Mouse (Mus musculus) intestine, embryonic 16.5 days (tissue): ENCODE data around the gene Cenpq. TPM values are rescaled to one million over a fixed set of nuclear protein-coding genes. Genes with fewer than 3 reads are reported as not detected.

ENCODE experiments used
- ATAC-seq: fragments of 200-750 bp; cut with Nextera tagmentation; 2 replicates; pipeline ENCODE4 v1.8.0; 2017; ENCODE audit warnings: moderate TSS enrichment, moderate library complexity
- H3K27ac ChIP-seq: fragments of 300-500 bp; sonication (generic); 2 replicates; pipeline ENCODE4 v1.5.1; 2014; ENCODE audit warnings: mild to moderate bottlenecking, low read length
- H3K27me3 ChIP-seq: fragments of 300-500 bp; sonication (generic); replicated peaks from 2 replicates; pipeline ENCODE4 v1.6.1; 2014; ENCODE audit warnings: low read length, control low read depth, mixed read lengths; ENCODE audit not compliant: control insufficient read depth, insufficient read depth
- H3K36me3 ChIP-seq: fragments of 300-500 bp; sonication (generic); 2 replicates; pipeline ENCODE4 v1.6.1; 2014; ENCODE audit warnings: low read length, control low read depth; ENCODE audit not compliant: control insufficient read depth, insufficient read depth
- H3K4me1 ChIP-seq: fragments of 300-500 bp; sonication (generic); 2 replicates; pipeline ENCODE4 v1.6.1; 2014; ENCODE audit warnings: low read length, control low read depth, mixed read lengths; ENCODE audit not compliant: control insufficient read depth, insufficient read depth
- H3K4me2 ChIP-seq: fragments of 300-500 bp; sonication (generic); 2 replicates; pipeline ENCODE4 v1.6.1; 2014; ENCODE audit warnings: low read depth, low read length, control low read depth
- H3K4me3 ChIP-seq: fragments of 300-500 bp; sonication (generic); 2 replicates; pipeline ENCODE4 v1.5.1; 2014; ENCODE audit warnings: mild to moderate bottlenecking, low read length
- H3K9ac ChIP-seq: fragments of 300-500 bp; sonication (generic); 2 replicates; pipeline ENCODE4 v1.6.1; 2014; ENCODE audit warnings: low read depth, low read length
- H3K9me3 ChIP-seq: fragments of 300-500 bp; sonication (generic); 2 replicates; pipeline ENCODE4 v1.6.1; 2016; ENCODE audit warnings: low read length, control low read depth; ENCODE audit not compliant: control insufficient read depth
- WGBS: fragments of 180-500 bp; shearing (Covaris S2); extraction: QIAGEN DNeasy Blood & Tissue Kit; methylation state at CpG from one replicate; pipeline ENCODE4 v1.1.7; 2014; 5-methylcytosine and 5-hydroxymethylcytosine counted together
- polyA plus RNA-seq: library from polyadenylated mRNA; unstranded; fragments of >200 nt; fragmentation: Nextera tagmentation; extraction: Ambion mirVana; gene quantifications from 2 replicates; pipeline ENCODE4 v1.2.1, GENCODE M21; 2015

The Cenpq gene
- polyA plus RNA-seq, 1 experiment from 2014 or later, result 17.9 TPM

DNA sequence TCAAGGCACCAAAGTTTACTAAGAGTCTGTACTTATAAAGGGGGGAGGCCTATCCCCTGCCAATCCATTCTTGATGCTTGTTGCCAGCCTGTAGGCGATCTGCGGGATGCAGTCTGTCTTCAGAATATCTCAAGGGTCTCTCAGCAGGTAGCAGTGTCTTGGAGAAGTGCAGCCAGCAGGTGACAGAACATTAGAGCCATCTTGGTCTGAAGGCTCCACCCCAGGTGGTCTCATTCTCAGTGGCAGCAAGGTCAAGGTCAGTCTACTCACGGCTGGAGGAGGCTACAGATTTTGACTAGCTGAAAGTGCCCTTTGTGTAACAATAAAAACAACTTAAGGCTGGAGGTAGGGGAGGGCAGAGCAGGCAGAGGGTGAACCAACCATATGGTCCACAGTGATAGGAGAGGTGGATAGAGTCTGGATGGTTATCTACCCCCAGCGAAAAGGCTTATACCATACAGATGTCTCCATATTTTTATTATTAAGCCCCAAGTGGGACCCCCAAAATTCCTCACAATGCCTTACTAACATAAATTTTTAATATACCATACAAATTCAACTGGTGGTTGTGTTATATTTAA, 35.0 kb downstream of the Cenpq start:
- Histone ChIP-seq H3K4me3 (no peak overlapping the region), H3K27me3 (no peaks in the 10 kb centered on the region), H3K9me3 (no peaks in the 10 kb centered on the region), H3K4me2 (no peak overlapping the region), H3K36me3 (no peaks in the 10 kb centered on the region), H3K27ac (no peak overlapping the region), H3K9ac (no peak overlapping the region), H3K4me1 (0 out of 2 replicates have a peak, but pooled peaks cover 2% of the 10 kb centered on the region)
- WGBS, result 54% methylated on average over 4 of the region's 4 CpGs
- no peak for ATAC-seq

DNA sequence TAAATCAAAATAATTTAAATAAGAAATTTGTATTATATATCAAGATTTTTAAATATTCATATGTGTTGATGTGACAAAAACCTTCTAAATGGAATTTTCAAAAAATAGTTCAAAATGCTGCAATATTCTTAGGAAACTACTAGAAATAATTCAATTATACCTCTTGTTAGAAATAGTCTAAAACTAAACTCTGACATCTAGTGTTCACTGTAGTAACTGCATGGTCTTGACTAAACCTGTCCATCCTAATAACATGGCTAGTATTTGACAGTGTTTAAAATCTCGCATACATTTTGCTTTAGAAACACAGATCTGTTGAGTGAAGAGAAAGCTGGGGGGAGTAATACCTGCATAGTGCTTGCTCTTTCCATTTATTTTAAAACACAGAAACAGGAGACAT, 38.0 kb downstream of the Cenpq start:
- 69% methylated on average over 1 of the region's 1 CpGs for WGBS
- Histone ChIP-seq H3K36me3 (no peaks in the 10 kb centered on the region), H3K27ac (no peak overlapping the region), H3K4me3 (no peak overlapping the region), H3K27me3 (no peaks in the 10 kb centered on the region), H3K4me2 (no peak overlapping the region), H3K9ac (no peak overlapping the region), H3K4me1 (no peaks in the 10 kb centered on the region), H3K9me3 (no peaks in the 10 kb centered on the region)
- ATAC-seq, result no peak

DNA sequence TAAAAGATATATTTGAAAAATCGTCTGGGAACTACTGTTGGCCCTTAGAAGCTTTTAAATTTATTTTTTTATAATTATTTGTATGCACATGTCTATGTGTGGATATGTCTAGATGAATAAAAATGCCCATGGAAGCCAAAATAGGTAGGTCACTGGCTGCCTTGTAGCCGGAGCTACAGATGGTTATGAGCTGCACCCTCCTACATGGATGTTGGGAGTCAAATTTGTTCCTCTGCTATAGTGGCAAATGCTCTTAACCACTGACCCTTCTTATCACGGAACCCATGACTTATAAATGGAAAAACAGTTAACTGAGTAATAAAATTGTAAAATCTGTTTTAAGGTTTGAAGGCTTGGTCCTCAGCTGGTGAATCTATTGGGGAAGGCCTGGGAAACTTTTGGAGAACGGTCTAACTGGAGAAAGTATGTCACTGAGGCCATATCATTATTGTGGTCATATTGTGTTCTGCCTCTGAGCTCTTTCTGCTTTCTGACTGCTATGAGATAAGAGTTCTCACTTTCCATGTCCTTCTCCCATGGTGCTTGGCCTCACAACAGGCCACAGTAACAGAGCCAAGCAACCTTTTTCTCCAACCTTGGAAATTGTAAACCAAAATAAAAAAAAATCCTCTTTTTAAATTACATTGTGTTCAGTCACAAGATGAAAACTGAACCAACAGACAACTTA, 46.9 kb downstream of the Cenpq start:
- Histone ChIP-seq H3K9me3 (no peaks in the 10 kb centered on the region), H3K9ac (no peak overlapping the region), H3K27me3 (no peaks in the 10 kb centered on the region), H3K4me2 (no peak overlapping the region), H3K36me3 (no peaks in the 10 kb centered on the region), H3K27ac (no peak overlapping the region), H3K4me1 (no peaks in the 10 kb centered on the region), H3K4me3 (no peak overlapping the region)
- WGBS, result 76% methylated on average over 4 of the region's 4 CpGs
- no peak for ATAC-seq

DNA sequence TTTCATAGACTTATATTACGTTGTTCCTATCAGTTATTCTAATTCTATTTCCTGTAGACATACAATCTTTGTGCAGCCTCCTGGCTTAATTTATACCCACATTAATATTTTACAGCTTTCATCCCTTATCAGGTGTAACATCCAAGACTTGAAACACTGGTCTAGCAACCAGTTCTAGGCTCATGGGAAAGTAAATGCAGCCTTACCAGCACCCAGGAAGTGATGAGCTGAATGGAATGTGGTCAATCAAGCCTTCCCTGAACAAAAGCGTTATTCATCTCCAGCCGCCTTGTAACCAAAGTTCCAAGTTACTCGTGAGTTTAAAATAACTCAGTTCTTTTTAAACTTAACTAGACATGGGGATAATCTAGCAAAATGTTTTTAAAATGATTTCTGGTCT, 49.7 kb downstream of the Cenpq start:
- H3K4me1 ChIP-seq, result no peaks in the 10 kb centered on the region
- 0 out of 2 replicates have a peak, but pooled peaks have one; percentile 41 for ATAC-seq
- no peaks in the 10 kb centered on the region for H3K9me3 ChIP-seq

DNA sequence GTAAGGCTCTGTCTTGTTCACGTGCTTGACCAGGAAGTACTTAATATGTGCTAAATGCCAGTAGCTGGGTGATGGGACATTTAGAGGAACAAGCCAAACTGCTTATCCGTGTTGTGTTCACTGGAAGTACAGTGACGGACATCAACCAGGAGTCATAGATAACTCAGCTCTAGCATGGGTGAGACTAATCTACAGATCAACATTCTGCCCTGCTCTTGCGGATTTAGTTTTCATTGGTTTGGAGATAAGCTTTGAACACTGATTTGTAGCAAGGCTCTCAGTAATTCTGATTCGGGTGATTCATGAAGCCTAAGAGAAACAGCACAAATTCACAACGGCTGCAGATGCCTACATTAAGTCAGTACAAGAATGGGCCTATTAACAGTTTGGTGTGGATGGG, 52.7 kb downstream of the Cenpq start:
- Histone ChIP-seq H3K9ac (no peak overlapping the region), H3K27me3 (no peaks in the 10 kb centered on the region), H3K27ac (no peak overlapping the region), H3K4me2 (no peak overlapping the region), H3K4me3 (no peak overlapping the region), H3K4me1 (no peaks in the 10 kb centered on the region), H3K9me3 (no peaks in the 10 kb centered on the region), H3K36me3 (no peaks in the 10 kb centered on the region)
- no peak for ATAC-seq
- 75% methylated on average over 6 of the region's 6 CpGs for WGBS

More for the DNA sequence above, 49.7 kb downstream of the Cenpq start:
- WGBS, result 60% methylated on average over 4 of the region's 4 CpGs
- Histone ChIP-seq H3K36me3 (no peaks in the 10 kb centered on the region), H3K27me3 (no peaks in the 10 kb centered on the region), H3K27ac (no peak overlapping the region), H3K9ac (no peak overlapping the region), H3K4me3 (no peak overlapping the region), H3K4me2 (no peak overlapping the region)

DNA sequence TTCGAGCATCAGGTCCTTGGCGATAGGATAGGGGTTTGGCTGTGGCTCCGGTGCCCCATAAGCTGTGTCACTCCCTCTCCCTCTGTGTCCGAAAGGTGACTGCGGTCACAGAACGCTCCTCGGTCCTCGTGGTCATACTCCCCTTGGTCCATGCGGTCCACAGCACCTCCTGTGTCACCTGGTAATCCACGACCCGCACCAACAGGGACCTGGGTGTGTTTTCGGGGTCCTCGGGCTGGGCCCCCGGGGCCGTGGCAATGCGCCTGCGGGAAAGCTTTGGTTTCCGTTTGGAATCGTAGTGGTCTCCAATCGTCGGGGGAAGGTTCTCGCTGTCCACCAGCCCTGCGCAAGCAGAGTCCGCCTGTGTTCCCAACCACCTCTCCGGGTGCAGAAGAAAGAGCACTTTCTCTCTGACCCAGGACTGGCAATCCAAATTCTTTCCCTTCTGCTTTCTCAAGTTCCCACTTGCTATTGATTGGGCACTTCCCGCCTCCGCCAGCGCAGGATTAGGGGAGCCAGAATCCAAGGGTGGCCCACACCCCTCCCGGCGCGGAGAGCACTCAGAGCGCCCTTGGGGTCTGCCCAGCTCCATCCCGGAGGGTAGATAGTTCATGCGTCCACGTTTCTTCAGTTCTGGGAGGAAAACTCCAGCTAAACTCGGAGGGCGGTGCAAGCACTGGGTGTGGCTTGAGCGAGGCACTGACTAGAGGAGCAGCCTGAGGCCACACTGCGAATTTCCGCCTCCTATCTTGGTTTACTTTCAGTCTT, 54.7 kb downstream of the Cenpq start, which contains the start of gene 9130008F23Rik:
TSS of gene 9130008F23Rik (minus strand) at position 636 of the 768 bp plus-strand sequence.
- ATAC-seq, result peak; percentile 93
- H3K4me1 ChIP-seq, result no peaks in the 10 kb centered on the region

DNA sequence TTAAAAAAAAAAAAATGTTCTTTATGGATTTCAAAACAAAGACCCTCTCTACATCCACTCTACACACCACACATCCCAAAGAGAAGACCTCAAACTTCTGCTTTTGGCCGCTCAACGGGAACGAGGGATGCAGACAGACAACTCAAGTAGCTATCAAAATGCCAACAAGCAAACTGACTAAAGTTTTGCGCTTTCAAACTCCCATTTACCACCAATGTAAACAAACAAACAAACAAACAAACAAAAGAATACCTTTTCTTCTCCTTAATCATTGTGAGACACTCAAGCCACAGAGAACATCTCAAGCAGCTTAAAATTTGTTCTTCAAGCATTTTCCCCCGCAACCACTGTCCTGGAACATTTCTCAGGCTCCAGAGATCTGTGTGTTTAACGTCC, 55.3 kb downstream of the Cenpq start:
- H3K4me2 ChIP-seq, result peak overlapping the region; percentile 78
- peak overlapping the region; percentile 77 for H3K27ac ChIP-seq
- ATAC-seq, result no peak
- 6% methylated on average over 6 of the region's 6 CpGs for WGBS
- no peaks in the 10 kb centered on the region for H3K36me3 ChIP-seq
- no peaks in the 10 kb centered on the region for H3K9me3 ChIP-seq
- no peaks in the 10 kb centered on the region for H3K4me1 ChIP-seq
- no peaks in the 10 kb centered on the region for H3K27me3 ChIP-seq
- peak overlapping the region; percentile 84 for H3K9ac ChIP-seq
- peak overlapping the region; percentile 73 for H3K4me3 ChIP-seq

More for the DNA sequence above, 54.7 kb downstream of the Cenpq start, which contains the start of gene 9130008F23Rik:
- Histone ChIP-seq H3K4me2 (peak within 1 kb of the TSS; percentile 78), H3K4me3 (peak within 1 kb of the TSS; percentile 73), H3K9me3 (no peaks in the 10 kb centered on the region), H3K36me3 (no peaks in the 10 kb centered on the region), H3K27ac (peak within 1 kb of the TSS; percentile 77), H3K27me3 (no peaks in the 10 kb centered on the region), H3K9ac (peak within 1 kb of the TSS; percentile 84)
- under 1% methylated on average over 40 of the region's 40 CpGs for WGBS

DNA sequence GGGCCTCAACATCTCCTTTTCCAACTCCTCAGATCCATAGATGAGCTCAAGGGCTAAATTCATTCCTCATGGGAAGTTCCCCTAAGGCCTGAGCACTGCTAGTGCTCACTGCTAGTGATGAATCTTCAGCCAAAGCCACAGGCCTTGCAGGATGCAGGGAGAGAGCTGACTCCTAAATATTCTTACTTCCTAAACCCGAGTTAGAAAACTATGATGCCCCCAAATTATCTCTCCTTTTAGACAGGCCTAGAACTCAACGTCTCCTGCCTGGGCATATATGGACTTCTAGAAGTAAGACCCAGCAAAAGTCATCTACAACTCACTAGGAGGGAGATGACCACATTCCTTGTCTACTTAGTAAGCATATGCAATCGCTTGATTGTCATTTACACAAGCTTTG, 57.1 kb downstream of the Cenpq start:
- H3K36me3 ChIP-seq, result no peaks in the 10 kb centered on the region
- H3K4me2 ChIP-seq, result peak overlapping the region; percentile 52
- no peaks in the 10 kb centered on the region for H3K27me3 ChIP-seq
- H3K27ac ChIP-seq, result peak overlapping the region; percentile 23; the same call in 1 of the 2 replicates
- WGBS, result 37% methylated on average over 3 of the region's 3 CpGs
- H3K9me3 ChIP-seq, result no peaks in the 10 kb centered on the region
- peak overlapping the region; percentile 73 for H3K4me3 ChIP-seq
- no peaks in the 10 kb centered on the region for H3K4me1 ChIP-seq
- ATAC-seq, result no peak
- peak overlapping the region; percentile 25 for H3K9ac ChIP-seq

DNA sequence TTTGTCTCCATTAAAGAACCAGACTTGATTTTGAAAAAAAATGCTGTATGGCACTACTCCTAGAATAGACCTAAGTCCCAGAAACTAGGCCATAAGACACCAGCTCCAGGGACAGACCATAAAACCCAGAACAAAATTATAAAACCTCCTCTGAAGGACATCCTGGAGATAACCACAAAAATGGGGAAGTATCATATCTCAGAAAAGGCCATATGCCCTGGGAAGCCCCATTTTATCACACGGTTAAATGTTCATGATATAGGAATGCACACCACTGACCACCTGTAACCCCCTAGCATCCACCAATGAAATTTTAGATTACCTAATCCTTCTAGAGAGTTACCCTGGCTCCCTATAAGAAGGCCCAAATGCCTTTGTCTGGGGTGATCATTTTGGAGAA, 59.3 kb downstream of the Cenpq start:
- Histone ChIP-seq H3K9ac (no peak overlapping the region), H3K36me3 (no peaks in the 10 kb centered on the region), H3K4me1 (no peaks in the 10 kb centered on the region), H3K4me3 (no peak overlapping the region), H3K4me2 (no peak overlapping the region), H3K27ac (no peak overlapping the region), H3K27me3 (no peaks in the 10 kb centered on the region), H3K9me3 (no peaks in the 10 kb centered on the region)
- no peak for ATAC-seq
- WGBS, result 76% methylated on average over 1 of the region's 1 CpGs
